Mouse (Mus musculus) heart, embryonic 13.5 days (tissue): ENCODE data around the gene Lamtor3. TPM values are rescaled to one million over a fixed set of nuclear protein-coding genes. Genes with fewer than 3 reads are reported as not detected.

Experiments used
- ATAC-seq: fragments of 200-750 bp; cut with Nextera tagmentation; 2 replicates; pipeline ENCODE4 v1.8.0; 2017; ENCODE audit warnings: moderate TSS enrichment; ENCODE audit not compliant: insufficient number of reproducible peaks, low FRiP score, low TSS enrichment; ENCODE audit errors: extremely low read depth
- H3K27ac ChIP-seq: fragments of 300-500 bp; sonication (generic); replicated peaks from 2 replicates; pipeline ENCODE4 v1.5.1; 2015; ENCODE audit warnings: moderate library complexity, mild to moderate bottlenecking, inconsistent platforms
- H3K27me3 ChIP-seq: fragments of 300-500 bp; sonication (generic); replicated peaks from 2 replicates; pipeline ENCODE4 v1.6.1; 2015; ENCODE audit warnings: mild to moderate bottlenecking, inconsistent platforms
- H3K36me3 ChIP-seq: fragments of 300-500 bp; sonication (generic); 2 replicates; pipeline ENCODE4 v1.6.1; 2015; ENCODE audit warnings: mild to moderate bottlenecking, inconsistent platforms
- H3K4me1 ChIP-seq: fragments of 300-500 bp; sonication (generic); 2 replicates; pipeline ENCODE4 v1.6.1; 2015; ENCODE audit warnings: inconsistent platforms
- H3K4me2 ChIP-seq: fragments of 300-500 bp; sonication (generic); 2 replicates; pipeline ENCODE4 v1.6.1; 2015; ENCODE audit warnings: inconsistent platforms, mild to moderate bottlenecking, moderate library complexity
- H3K4me3 ChIP-seq: fragments of 300-500 bp; sonication (generic); 2 replicates; pipeline ENCODE4 v1.5.1; 2015; ENCODE audit warnings: moderate library complexity, mild to moderate bottlenecking, inconsistent platforms
- H3K9ac ChIP-seq: fragments of 300-500 bp; sonication (generic); 2 replicates; pipeline ENCODE4 v1.6.1; 2015; ENCODE audit warnings: inconsistent platforms, mild to moderate bottlenecking, moderate library complexity
- H3K9me3 ChIP-seq: fragments of 300-500 bp; sonication (generic); 2 replicates; pipeline ENCODE4 v1.6.1; 2016; ENCODE audit warnings: inconsistent platforms
- WGBS: fragments of 180-500 bp; shearing (Covaris S2); methylation state at CpG from one replicate; pipeline ENCODE4 v1.1.7; 2015; ENCODE audit warnings: mixed read lengths; 5-methylcytosine and 5-hydroxymethylcytosine counted together
- polyA plus RNA-seq: library from polyadenylated mRNA; unstranded; fragments of >200 nt; fragmentation: Nextera tagmentation; extraction: Ambion mirVana; gene quantifications from 2 replicates; pipeline ENCODE4 v1.2.1, GENCODE M21; 2015

Lamtor3 gene
- polyA plus RNA-seq, 1 experiment from 2014 or later = 85.4 TPM

DNA sequence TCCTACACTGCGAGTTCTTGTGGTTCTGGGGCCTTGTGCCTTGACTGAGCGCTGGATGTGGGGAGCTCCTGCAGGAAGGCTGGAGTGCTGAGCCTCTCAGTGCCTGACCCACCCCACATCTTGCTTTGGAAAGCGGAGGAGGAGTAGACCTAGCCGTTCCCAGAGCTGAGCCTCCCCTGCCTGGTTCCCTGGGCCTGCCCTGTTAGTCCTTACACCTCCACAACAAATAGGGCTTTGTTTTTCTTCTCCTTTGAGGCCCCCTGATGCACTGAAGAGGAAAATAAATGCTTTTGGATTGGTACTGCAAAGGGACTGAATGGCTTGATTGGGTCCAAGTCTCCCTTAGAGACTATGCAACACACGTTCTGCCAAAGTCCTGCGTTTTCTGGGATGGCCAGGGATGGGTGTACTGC lies 59.3 kb downstream of the Lamtor3 start:
- Histone ChIP-seq H3K27ac (no peak overlapping the region), H3K4me2 (no peak overlapping the region), H3K9ac (no peak overlapping the region), H3K9me3 (no peaks in the 10 kb centered on the region), H3K27me3 (no peaks in the 10 kb centered on the region), H3K4me1 (peaks cover 51% of the 10 kb centered on the region), H3K4me3 (no peak overlapping the region), H3K36me3 (peaks cover 10% of the 10 kb centered on the region)
- WGBS = 60% methylated on average over 6 of the region's 6 CpGs
- no peak for ATAC-seq

DNA sequence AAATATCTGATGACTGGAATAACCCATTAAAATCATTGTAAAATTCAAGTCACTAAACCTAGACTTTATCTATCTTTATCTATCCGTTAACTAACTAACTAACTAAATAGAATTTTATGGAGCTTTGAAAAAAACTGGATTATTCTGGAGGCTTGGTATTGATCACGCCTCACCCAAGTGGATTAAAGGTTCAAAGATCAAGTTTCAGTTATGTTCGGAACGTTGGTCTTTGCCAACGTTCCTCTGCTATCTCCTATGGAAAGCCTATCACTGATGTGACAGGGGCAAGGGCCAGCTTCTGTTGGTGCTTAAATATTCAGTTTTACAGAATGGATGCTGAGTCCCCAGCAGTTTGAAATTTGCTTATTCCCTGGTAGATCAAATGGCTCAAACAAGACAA lies 59.9 kb downstream of the Lamtor3 start:
- peaks cover 46% of the 10 kb centered on the region for H3K4me1 ChIP-seq
- H3K4me3 ChIP-seq = no peak overlapping the region
- H3K9ac ChIP-seq = no peak overlapping the region
- H3K9me3 ChIP-seq = no peaks in the 10 kb centered on the region
- H3K4me2 ChIP-seq = peak overlapping the region; percentile 8; the same call in 1 of the 2 replicates
- H3K36me3 ChIP-seq = peaks cover 10% of the 10 kb centered on the region
- 71% methylated on average over 5 of the region's 5 CpGs for WGBS
- H3K27ac ChIP-seq = no peak overlapping the region
- ATAC-seq = no peak
- no peaks in the 10 kb centered on the region for H3K27me3 ChIP-seq

Other genes starting within 250 kb of the Lamtor3 start
- gene Gm21962, start 247.0 kb upstream of the Lamtor3 start, polyA plus RNA-seq = not detected in 2 replicates
- gene H2afz, start 54.0 kb upstream of the Lamtor3 start, polyA plus RNA-seq = 1,149 and 1,226 TPM in 2 replicates
- 7.4 and 9.9 TPM in 2 replicates for gene Dnajb14, start 50.8 kb upstream of the Lamtor3 start, polyA plus RNA-seq
- gene Dapp1, start 63.0 kb downstream of the Lamtor3 start, polyA plus RNA-seq = 13.0 and 14.5 TPM in 2 replicates
- gene 1110002E22Rik, start 146.5 kb downstream of the Lamtor3 start, polyA plus RNA-seq = 9.4 and 11.1 TPM in 2 replicates
- 0.36 and 0.56 TPM in 2 replicates for gene Gm5105, start 148.9 kb downstream of the Lamtor3 start, polyA plus RNA-seq
- gene Trmt10a, start 224.9 kb downstream of the Lamtor3 start, polyA plus RNA-seq = 8.5 and 10.1 TPM in 2 replicates
- gene Mttp, start 226.5 kb downstream of the Lamtor3 start, polyA plus RNA-seq = 6.6 and 7.6 TPM in 2 replicates